Mouse (Mus musculus) heart, adult 2 months (tissue): Measurements from ENCODE around the gene Cd70.

Experiments
- CTCF ChIP-seq: fragments of 200-600 bp; IDR thresholded peaks from 2 replicates; pipeline ENCODE4 v1.8.1; 2022; ENCODE audit warnings: antibody characterized with exemption, mild to moderate bottlenecking, moderate library complexity
- EP300 ChIP-seq: fragments of 200-500 bp; IDR thresholded peaks from 2 replicates; pipeline ENCODE4 v1.6.1; 2011; ENCODE audit warnings: low read depth, low read length, control low read depth; ENCODE audit not compliant: insufficient read depth
- POLR2A ChIP-seq: fragments of 200-500 bp; IDR thresholded peaks from 2 replicates; pipeline ENCODE4 v1.6.1; 2011; ENCODE audit warnings: mild to moderate bottlenecking, low read depth, low read length, control low read depth; ENCODE audit not compliant: insufficient read depth

- TF ChIP-seq CTCF = peak; percentile 64
- no peak for TF ChIP-seq POLR2A
- no peak for TF ChIP-seq EP300
These were observed 30.8 kb upstream of the Cd70 start for GRCm38 (mm10) chr17:57180363-57180762.
